Mouse (Mus musculus): ENCODE measurements around the gene Dppa2.
A peak's percentile ranks its signal among the peaks of the same experiment; 100 is the strongest.

The Dppa2 gene

DNA sequence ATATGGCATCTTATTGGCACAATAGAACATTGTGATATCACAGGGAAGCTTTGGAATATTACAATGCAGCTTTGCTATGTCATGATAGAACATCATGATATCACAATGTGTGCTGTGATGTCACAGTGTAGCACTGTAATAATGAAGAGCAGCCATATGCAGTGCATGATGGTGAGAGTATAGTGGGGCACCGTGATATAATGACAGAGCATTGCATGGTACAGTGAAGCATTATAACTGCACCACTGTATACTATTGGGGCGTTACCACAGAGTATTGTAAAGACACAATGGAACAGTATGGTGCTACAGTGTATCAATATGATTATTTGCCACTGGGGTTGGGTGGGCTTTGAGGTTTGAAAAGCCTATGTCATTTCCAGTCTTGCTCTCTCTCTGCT is 40.5 kb downstream of the Dppa2 start:
- DNase-seq (ENCODE audit: low spot score) = no peak

DNA sequence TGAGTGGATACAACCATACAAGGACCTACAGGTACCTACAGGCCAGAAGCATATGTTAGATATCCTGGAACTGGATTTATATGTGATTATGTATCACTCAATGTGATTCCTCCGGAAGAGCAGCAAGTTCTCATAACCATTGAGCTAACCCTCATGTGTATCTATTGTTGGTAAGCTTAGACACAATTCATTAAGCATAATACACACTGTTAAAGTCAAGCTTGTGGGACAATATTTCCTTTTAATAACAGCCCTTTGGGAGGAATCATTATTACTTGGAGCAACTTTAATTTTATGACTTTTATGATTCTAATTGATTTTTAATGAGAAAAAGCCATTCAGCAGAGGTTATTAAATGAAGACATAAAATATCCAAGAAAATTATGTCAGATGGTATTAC is 43.5 kb downstream of the Dppa2 start:
- no peak for DNase-seq (ENCODE audit: low spot score)

DNA sequence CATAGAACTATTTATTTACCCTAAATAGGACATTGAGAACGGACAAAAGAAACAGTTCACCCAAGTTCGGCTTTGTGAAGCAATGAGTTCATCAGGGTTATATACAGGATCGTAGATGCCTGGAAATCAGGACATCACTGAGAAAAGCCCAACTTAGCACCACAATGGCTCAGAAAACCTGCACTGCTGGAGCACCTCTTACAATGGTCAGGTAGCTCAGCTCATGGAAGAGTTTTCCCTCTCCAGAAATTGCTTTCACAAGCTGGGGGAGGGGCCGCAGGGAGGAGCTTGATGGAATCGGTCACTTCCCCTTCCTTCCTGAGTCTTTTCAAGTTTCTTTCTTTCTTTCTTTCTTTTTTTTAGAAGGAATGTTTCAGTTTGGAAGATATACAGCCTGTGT is 52.0 kb downstream of the Dppa2 start:
- DNase-seq (ENCODE audit: low spot score) = no peak

DNA sequence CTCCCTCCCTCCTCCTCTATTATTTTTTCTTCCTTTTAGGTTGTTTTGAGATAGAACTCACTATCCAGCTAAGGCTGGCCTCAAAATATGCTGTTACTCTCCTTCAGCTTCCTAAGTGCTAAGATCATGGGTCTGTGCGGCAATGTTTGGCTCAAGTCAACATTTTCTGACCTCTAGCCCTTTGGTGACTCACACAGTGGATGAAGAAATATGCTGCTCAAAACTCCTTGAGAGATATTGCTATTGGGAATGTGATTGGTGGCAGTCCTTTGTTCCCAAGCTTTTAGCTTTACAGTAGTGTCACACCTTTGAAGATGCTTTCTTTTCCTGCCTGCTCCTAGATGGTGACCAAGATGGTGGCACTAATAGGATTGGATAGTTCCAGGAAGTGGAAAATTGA is 52.7 kb downstream of the Dppa2 start:
- DNase-seq (ENCODE audit: low spot score) = no peak

DNA sequence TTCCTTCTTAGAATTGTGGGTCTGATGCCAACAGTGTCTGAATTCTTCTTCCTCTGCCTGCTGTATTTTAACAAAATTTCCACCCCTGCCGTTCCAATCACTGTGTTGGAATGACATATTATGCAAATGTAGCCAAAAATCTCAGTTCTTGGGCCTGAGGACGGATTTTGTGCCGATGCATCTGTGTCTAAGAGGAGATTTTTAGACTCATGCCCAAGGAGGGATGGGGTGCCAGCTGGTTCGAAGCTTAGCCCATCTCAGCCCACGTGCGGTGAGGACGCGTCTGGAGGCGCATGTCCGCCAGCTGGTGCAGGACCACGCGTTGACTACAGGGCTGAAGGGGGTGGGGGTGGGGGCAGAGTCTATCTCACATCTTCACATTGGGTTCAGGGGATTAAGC is 57.2 kb downstream of the Dppa2 start:
- peak; percentile 8 for DNase-seq (ENCODE audit: low spot score)

DNA sequence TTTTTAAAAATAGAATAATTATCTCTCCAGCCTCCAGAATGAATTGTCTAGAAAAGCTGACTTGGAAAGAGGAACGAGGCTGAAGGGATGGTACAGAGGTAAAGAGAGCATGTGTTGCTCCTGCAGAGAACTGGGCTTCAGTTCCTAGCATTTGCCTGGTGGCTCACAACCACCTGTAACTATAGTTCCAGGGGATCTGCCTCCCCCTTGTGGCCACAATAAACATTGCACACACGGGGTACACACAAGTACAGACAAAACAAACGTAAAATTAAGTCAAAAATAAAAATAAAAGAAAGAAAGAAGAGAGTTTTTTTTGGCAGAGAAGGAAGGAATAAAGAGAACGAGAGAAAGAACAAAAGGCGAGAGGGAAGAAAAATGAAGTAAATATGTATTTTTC is 63.1 kb downstream of the Dppa2 start:
- DNase-seq (ENCODE audit: low spot score) = no peak

DNA sequence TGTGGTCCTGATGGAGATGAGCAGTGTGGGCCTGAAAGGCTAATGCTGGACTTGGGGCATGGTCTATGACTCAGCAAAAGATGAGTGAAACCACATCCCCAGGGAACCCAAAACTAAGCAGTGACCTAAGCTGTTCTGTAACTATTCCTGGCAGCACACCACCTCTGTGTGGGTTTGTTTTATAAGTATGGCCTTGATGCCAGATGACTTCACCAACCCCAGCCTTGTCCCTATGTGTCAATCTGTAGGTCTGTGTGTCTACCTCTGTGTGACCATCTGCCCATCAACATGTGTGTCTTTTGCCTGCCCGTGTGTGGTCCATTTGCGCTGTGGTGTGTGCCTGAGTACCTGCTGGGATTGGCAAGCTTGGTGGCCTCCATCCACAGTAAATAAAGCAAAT is 64.4 kb downstream of the Dppa2 start:
- no peak for DNase-seq (ENCODE audit: low spot score)
